Mouse (Mus musculus) right cerebral cortex, postnatal 14 days (tissue): ENCODE data around the gene Ncoa3.

Experiments used
- DNase-seq: peaks from one replicate; pipeline ENCODE4 v3.0.0; 2022

The Ncoa3 gene

GRCm38 (mm10) chr2:166082193-166082592, 89.8 kb downstream of the Ncoa3 start:
- DNase-seq: peak; percentile 78

DNA sequence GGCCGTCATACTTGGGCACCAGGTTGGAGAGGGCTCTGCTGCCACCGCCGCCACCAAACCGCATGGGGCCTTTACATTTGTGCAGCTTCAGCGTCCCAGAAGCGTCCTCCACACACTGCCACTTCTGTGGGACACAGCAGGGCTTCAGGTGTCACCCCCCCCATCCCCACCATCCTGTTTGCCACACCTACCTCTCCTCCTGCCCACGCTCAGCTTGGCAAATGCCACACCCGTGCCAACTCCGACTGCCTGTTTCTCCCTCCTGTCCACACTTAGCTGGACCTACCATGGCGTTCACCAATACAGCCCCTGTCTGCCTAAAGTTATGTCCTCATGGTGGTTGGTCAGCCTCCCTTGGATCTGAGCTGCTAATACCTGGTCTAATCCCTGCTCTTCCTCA, 90.2 kb downstream of the Ncoa3 start:
- no peak for DNase-seq

- DNase-seq: no peak
These were observed 91.2 kb downstream of the Ncoa3 start for GRCm38 (mm10) chr2:166083542-166084031.

- DNase-seq: no peak
These were observed 91.7 kb downstream of the Ncoa3 start for GRCm38 (mm10) chr2:166084111-166084510.

- peak; percentile 77 for DNase-seq
These were observed 92.5 kb downstream of the Ncoa3 start for GRCm38 (mm10) chr2:166084964-166085363.

- no peak for DNase-seq
These were observed 93.3 kb downstream of the Ncoa3 start for GRCm38 (mm10) chr2:166085780-166086179.

DNA sequence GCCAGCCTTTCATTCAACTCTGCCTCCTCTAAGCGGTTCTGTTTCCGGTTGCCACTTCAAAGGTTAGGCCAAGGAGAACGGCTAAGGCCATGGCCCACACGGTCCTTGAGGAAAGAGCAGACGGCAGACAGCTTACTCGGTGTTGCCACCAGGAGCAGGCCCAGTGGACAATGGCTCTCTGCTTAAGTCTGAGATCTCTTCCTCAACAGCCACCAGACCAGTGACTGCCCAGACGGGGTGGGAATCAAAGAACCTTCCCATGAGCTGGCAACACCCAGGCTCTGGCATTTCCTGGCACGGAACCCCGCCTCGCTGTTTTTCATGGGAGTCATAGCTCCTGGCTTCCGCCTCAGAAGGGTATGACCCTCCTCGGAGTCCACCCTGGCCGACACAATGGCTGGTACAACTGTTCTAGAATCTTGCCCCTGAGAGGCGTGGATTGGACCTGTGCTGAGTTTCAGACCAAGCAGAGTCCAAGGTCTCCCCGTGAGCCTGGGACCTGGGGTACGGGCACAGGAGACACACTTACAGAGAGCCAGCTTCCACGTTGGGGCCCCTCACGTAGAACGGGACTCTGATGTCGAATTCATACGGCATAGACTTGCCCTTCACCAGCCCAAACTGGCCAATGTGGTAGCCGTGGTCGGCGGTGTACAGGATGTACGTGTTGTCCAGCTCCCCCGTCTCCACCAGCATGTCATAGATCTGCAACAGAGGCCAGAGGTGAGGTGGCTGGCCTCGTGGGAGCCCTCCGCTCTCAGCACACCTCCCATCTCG, 94.2 kb downstream of the Ncoa3 start:
- DNase-seq: no peak

DNA sequence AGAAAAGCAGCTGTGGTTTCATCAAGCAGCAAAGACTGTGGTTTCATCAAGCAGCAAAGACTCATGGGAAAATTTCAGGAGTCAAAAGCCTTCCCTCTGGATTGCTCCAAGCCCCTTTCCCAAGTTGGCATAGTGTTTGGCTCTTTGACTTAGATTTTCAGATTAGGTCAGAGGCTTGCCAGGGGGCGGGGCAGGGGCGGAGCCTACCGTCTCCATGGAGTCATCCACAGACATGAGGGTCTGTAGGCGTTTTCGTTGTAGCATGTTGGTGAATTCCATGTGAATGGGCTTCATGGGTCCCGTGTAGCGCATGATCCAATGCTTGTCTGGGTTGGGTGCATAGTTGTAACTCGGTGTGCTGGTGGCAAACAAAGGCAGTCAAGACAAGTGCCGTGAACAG, 96.6 kb downstream of the Ncoa3 start:
- no peak for DNase-seq

- DNase-seq: no peak
These were observed 97.7 kb downstream of the Ncoa3 start for GRCm38 (mm10) chr2:166090131-166090581.

DNA sequence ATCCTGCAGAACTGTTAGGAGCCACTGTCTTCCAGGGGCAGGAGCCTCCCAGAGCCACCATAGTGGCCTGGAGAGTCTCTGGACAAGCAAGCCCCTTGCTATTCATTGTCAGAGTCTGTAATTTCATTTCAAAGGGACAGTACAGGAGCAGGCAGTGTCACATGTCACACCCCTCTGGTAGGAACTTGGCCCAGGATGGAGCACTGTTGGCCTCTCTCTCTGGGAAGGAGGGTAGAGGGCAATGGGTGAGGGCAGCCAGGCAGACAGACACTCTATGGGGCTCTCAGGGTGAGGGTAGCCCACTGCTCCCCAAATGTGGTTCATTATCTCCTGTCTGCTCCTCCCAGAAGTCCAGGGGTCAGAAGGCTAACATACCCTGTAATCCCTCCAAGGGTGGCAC, 99.2 kb downstream of the Ncoa3 start:
- no peak for DNase-seq

DNA sequence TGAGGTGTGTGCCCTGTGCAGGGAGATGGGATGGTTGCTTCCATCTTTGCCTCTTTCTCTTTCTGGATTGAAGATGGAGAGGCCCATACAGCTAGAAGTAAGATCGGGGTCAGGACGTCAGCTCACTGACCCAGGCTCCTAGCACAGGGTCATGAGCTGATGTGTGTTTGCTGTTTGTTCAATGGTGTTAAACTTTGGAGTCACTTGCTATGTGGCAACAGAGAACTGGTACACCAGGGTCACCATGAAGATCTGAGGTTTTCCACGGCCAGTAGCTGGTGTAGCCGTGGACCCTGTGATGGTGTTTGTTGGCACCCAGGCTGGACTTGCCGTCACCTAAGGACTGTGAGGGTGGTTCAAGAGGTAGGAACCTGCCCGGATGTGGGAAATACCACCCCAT, 100.0 kb downstream of the Ncoa3 start:
- no peak for DNase-seq

- no peak for DNase-seq
These were observed 103.9 kb downstream of the Ncoa3 start for GRCm38 (mm10) chr2:166096300-166096699.

DNA sequence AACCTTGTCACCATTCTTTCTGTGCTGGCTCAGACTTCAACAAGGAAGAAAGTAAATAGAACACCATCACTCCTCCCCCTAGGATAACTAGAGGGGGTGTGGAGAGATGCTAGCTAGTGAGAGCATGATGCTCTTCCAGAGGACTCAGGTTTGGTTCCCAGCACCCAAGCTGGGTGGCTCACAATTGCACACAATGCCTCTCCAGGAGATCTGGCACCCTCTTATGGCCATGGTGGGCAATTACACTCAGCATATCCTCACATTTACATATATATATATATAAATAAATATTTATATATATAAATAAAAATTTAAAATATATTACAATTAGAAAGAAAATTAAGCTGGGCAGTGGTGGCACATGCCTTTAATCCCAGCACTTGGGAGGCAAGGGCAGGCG, 104.4 kb downstream of the Ncoa3 start:
- DNase-seq: no peak

GRCm38 (mm10) chr2:166097443-166098291, 105.2 kb downstream of the Ncoa3 start:
- no peak for DNase-seq

DNA sequence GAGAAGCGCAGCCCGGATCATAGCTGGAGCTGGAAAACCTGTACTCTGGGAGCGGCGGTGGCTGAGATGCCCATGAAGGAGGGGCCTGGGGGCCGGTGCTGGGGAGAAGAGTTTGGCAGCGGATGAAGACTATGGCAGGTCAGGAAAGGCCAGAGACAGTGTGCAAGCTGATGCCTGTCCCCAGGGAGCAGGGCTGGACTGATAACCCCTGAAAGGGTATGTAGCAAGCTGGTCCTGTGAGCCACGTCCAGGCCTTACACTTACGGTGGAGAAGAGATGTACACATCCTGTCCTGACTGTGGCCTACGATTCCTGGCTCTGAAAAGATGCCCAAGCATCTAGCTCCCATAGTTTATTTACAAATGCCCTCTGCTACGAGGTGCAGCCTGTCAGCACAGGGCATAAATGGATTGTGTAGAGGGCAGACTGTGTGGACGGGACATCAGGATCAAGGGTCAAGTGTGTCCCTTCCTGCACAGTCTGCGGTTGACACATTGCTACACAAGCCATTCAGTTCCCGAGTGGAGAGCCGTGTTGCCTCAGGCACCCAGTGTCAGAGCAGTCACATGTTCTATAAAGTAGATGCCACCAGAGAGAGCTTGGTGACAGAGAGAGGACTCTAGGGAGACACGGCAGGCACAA, 106.0 kb downstream of the Ncoa3 start:
- DNase-seq: no peak

- peak; percentile 47 for DNase-seq
These were observed 108.2 kb downstream of the Ncoa3 start for GRCm38 (mm10) chr2:166100309-166101262.

GRCm38 (mm10) chr2:166102893-166103292, 110.5 kb downstream of the Ncoa3 start:
- DNase-seq: no peak

GRCm38 (mm10) chr2:166105911-166106310, 113.5 kb downstream of the Ncoa3 start:
- DNase-seq: no peak

DNA sequence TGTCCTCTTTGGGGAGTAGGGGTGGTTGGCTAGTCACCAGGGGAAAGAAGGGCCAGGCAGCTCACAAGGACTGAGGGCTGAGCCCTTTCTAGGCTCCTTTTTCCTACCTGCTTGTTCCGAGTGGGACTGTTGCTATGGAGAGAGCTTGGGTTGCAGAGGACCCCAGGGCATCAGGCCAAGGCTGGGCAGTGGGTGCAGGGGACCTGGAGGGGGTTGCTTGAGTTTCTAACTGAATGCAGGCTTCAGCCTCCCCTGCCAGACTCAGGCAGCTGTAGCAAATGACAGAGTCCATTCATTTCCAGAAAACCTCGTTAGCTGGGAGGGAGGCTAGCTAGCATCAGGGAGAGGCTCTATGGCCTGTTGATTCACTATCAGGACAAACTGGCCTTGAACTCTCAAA, 114.2 kb downstream of the Ncoa3 start:
- no peak for DNase-seq

- DNase-seq: no peak
These were observed 115.5 kb downstream of the Ncoa3 start for GRCm38 (mm10) chr2:166107911-166108310.

GRCm38 (mm10) chr2:166108326-166108725, 115.9 kb downstream of the Ncoa3 start:
- peak; percentile 93 for DNase-seq

DNA sequence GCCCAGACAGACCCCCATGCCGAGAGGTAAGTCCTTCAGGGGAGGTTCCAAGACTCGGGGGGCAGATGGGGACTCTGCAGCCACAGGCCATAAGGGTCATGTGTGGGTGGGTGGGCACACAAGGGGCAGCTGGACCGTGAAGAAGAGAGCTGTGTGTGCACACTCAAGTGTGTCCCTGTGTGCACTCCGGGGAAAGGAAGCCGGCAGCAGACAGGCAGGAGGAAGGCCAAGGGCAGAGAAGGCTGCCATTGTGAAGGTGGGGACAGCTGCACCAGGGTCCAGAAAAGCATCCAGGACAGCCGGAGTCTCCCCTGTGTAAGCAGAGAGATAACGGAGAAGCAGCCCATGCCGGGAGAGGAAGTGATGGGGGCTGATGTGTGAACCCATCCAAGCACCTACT, 118.3 kb downstream of the Ncoa3 start:
- no peak for DNase-seq
